Mouse (Mus musculus): ENCODE results near the gene Xpnpep3. TPM values are rescaled to one million over a fixed set of nuclear protein-coding genes. Genes with fewer than 3 reads are reported as not detected.
"Not testable (repeated sequence)": the region's sequence is repeated elsewhere in the genome, so short reads cannot be mapped to it uniquely, and the experiment has no call there.

Gene Xpnpep3
- polyA plus RNA-seq, 1 experiment from 2014 or later, result 9.6 TPM

DNA sequence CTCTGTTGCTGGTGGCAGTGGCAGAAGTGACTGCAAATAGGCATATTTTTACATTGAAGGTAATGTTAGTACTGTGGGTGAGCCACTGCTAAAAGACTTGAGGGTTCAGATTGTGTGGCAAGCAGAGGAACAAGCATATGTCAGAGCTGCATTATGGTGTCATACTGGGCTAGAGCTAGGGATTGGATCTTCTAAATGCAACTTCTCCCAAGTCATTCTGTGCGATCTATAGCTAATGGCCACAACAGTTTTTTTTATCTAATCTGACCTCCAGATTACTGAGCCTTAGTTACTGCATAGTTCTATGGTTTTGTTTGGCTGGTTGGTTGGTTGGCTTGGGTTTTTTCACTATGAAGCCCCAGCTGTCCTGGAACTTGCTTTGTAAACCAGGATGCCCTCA lies 8.3 kb downstream of the Xpnpep3 start, which contains the start of gene Dnajb7:
Gene Dnajb7, minus strand, starts transcription at position 101 of the 400 bp plus-strand sequence.
- Histone ChIP-seq H3K4me2 (no peak within 1 kb of the TSS), H3K4me3 (replicated peaks) (no peak within 1 kb of the TSS), H3K4me1 (no peaks in the 10 kb centered on the region), H3K36me3 (no peaks in the 10 kb centered on the region), H3K27me3 (replicated peaks) (no peaks in the 10 kb centered on the region), H3K27ac (no peak within 1 kb of the TSS), H3K9ac (no peak within 1 kb of the TSS), H3K9me3 (no peaks in the 10 kb centered on the region)
- no peak for ATAC-seq (ENCODE audit: insufficient read depth, low FRiP score, low read depth)
- 92% methylated on average over 1 of the region's 1 CpGs for WGBS

DNA sequence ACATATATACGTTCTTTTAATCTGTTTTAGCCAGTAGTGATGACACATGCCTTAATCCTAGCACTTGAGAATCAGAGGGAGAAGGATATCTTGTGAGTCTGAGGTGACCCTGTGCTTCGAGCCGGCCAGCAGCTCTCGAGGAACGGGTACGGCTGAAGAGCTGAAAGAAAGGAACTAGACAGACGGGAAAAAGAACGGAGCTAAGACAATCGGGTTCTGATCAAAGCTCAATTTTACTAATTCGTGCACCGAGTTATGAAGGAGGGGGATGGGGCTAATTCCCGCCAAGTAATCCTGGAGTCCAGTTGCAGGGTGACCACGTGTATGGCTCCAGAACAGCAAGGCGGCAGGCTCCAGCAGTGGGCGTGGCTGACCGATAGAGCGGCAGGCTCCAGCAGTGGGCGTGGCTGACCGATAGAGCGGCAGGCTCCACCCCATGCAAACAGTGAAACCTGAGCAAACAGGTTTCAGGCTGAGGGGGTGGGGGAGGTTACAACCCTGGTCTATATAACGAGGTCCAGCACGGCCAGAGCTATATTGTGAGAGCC lies 16.9 kb downstream of the Xpnpep3 start:
- not testable (repeated sequence) for H3K9me3 ChIP-seq; H3K4me1 ChIP-seq; H3K36me3 ChIP-seq; H3K27me3 ChIP-seq (replicated peaks); H3K27ac ChIP-seq; H3K9ac ChIP-seq
- Histone ChIP-seq H3K4me3 (replicated peaks) (peak overlapping the region; percentile 12), H3K4me2 (peak overlapping the region; percentile 45)
- ATAC-seq (ENCODE audit: insufficient read depth, low FRiP score, low read depth), result peak; percentile 95
- WGBS, result 3% methylated on average over 22 of the region's 22 CpGs

DNA sequence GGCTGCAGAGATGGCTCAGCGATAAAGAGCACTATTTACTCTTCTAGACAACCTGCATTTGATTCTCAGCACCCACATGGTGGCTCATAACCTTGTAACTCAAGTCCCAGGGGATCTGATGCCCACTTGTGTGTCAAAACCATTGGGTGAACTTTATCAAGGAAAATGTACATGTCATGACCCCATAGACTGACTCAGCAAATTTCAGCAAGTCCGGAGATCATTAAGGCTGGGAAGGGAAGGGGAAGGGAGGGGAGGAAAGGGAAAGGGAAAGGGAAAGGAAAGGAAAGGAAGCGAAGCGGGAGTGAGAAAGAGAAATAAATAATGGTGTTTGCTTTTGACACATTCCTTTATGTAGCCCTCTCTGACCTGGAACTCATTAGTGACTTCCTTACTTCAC lies 18.1 kb downstream of the Xpnpep3 start:
- 0 out of 2 replicates have a peak, but pooled peaks cover 2% of the 10 kb centered on the region for H3K36me3 ChIP-seq
- H3K9ac ChIP-seq, result no peak overlapping the region
- peaks cover 4% of the 10 kb centered on the region; the same call in 1 of the 2 replicates for H3K4me1 ChIP-seq
- no peak overlapping the region for H3K4me3 ChIP-seq (replicated peaks)
- H3K9me3 ChIP-seq, result no peaks in the 10 kb centered on the region
- H3K4me2 ChIP-seq, result no peak overlapping the region
- WGBS, result 75% methylated on average over 4 of the region's 4 CpGs
- H3K27ac ChIP-seq, result no peak overlapping the region
- ATAC-seq (ENCODE audit: insufficient read depth, low FRiP score, low read depth), result no peak
- H3K27me3 ChIP-seq (replicated peaks), result no peaks in the 10 kb centered on the region

DNA sequence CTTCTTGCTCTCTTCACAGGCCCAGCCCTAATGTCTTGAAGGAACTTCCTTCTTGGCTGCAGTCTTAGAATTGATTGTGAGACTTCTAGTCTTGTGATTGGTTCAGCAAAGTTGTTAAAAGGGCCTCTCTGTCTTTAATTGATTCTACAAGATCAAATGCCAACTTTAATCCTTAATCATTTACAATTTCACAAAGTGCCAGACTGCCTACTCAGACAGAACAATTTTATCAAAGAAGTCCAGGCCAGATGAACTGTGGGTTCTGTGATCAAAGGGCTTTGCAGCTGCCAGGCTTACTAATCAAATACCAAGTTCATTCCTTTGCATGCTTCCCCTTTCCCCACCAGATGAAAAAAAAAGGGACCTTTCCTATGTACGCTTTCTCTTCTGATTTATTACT lies 21.5 kb downstream of the Xpnpep3 start:
- no peaks in the 10 kb centered on the region for H3K27me3 ChIP-seq (replicated peaks)
- no peak overlapping the region; the same call in 1 of the 2 replicates for H3K4me2 ChIP-seq
- H3K27ac ChIP-seq, result peak overlapping the region; percentile 81
- H3K9ac ChIP-seq, result no peak overlapping the region
- no peak for ATAC-seq (ENCODE audit: insufficient read depth, low FRiP score, low read depth)
- H3K36me3 ChIP-seq, result no peaks in the 10 kb centered on the region
- H3K9me3 ChIP-seq, result no peaks in the 10 kb centered on the region
- WGBS, result 17% methylated on average over 1 of the region's 1 CpGs
- H3K4me3 ChIP-seq (replicated peaks), result no peak overlapping the region
- H3K4me1 ChIP-seq, result peaks cover 4% of the 10 kb centered on the region; the same call in 1 of the 2 replicates

DNA sequence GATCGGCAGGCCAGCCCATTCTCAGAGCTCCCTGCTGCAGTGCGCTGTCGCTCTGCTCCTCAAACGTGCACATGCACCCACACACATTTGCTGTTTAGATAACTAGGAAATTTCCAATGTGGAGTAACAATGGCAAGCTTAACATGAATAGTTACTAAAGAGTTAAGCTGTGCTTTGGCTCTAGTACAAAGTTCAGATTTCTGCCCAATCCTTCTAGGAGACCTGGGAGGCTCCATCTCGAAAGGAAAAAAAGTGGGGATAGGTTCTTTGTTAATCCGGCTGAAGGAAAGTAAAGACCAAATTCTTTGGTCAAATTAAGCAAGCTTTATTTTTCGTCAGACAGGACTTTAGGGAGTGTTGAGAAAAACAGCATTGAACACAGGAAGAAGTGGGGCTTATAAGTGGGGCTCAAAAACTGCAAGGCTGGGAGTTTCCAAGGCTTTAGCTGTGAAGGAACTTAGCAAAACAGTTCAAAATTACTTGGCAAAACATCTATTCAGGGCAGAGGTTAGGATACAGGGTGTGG lies 22.3 kb downstream of the Xpnpep3 start:
- Histone ChIP-seq H3K9me3 (no peaks in the 10 kb centered on the region), H3K4me2 (peak overlapping the region; percentile 40), H3K27ac (peak overlapping the region; percentile 81), H3K27me3 (replicated peaks) (no peaks in the 10 kb centered on the region), H3K9ac (no peak overlapping the region), H3K4me3 (replicated peaks) (no peak overlapping the region), H3K36me3 (no peaks in the 10 kb centered on the region), H3K4me1 (peaks cover 4% of the 10 kb centered on the region; the same call in 1 of the 2 replicates)
- 50% methylated on average over 7 of the region's 7 CpGs for WGBS
- no peak for ATAC-seq (ENCODE audit: insufficient read depth, low FRiP score, low read depth)

DNA sequence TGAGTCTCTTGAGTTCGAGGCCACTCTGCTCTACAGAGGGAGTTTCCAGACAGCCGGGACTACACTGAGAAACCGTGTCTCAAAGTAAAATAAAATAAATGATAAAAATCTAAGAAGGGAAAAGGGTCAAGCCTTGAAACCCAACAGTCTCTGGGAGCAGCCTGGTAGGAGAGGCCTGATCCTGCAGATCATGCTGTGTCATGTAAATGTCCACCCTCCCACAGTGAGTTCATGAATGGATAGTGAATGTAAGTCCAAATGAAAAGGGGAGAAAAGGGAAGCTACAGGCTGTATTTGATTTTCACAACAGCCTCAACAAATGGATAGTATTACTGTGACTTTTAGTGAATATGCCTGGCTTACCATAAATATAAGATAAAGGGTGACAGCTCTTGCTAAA lies 25.4 kb downstream of the Xpnpep3 start:
- H3K9ac ChIP-seq, result no peak overlapping the region
- H3K9me3 ChIP-seq, result no peaks in the 10 kb centered on the region
- no peak overlapping the region for H3K27ac ChIP-seq
- no peaks in the 10 kb centered on the region for H3K27me3 ChIP-seq (replicated peaks)
- ATAC-seq (ENCODE audit: insufficient read depth, low FRiP score, low read depth), result no peak
- no peaks in the 10 kb centered on the region for H3K36me3 ChIP-seq
- no peak overlapping the region for H3K4me3 ChIP-seq (replicated peaks)
- no peak overlapping the region for H3K4me2 ChIP-seq
- peaks cover 4% of the 10 kb centered on the region; the same call in 1 of the 2 replicates for H3K4me1 ChIP-seq
- 87% methylated on average over 3 of the region's 3 CpGs for WGBS

DNA sequence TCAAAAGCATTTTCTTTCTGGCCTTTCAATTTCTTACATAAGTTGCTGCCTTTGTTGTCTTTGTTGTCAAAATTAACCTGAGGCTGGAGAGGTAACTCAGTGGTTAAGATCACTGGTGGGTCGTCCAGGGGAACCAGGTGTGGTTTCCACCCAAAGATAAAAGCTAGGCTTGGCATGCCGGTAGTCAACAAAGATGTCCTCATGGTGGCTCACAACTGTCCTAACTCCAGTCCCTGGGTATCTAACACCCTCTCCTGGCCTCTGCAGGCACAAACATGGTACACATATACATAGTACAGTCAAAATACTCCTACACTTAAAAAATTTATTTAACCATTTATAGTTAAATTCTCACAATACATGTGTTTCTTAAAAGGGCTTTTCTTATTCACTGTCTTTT lies 28.0 kb downstream of the Xpnpep3 start:
- 70% methylated on average over 2 of the region's 2 CpGs for WGBS
- Histone ChIP-seq H3K4me1 (no peaks in the 10 kb centered on the region), H3K36me3 (peaks cover 12% of the 10 kb centered on the region; the same call in 1 of the 2 replicates), H3K9ac (no peak overlapping the region), H3K9me3 (no peaks in the 10 kb centered on the region), H3K27ac (no peak overlapping the region), H3K4me3 (replicated peaks) (no peak overlapping the region), H3K4me2 (no peak overlapping the region), H3K27me3 (replicated peaks) (no peaks in the 10 kb centered on the region)
- ATAC-seq (ENCODE audit: insufficient read depth, low FRiP score, low read depth), result no peak

DNA sequence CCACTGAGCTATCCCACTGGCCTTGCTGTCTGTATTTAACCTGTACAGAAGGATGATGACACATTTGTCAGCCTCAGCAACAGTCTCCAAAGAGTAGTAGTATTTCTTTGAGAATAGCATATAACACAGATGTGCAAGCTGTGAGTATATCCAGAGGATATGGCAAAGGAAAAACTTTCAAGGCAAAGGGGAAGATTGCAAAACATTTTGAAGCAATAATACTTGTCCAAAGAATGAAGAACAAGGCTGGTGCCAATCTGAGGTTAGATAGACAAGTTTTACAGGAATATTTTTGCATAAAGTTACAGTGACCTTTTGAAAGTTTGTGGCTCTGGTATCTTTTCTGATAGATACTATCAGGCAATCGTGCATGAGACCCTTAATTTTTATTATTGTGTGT lies 31.3 kb downstream of the Xpnpep3 start:
- no peaks in the 10 kb centered on the region for H3K9me3 ChIP-seq
- WGBS, result 79% methylated on average over 1 of the region's 1 CpGs
- no peak overlapping the region for H3K9ac ChIP-seq
- H3K27ac ChIP-seq, result no peak overlapping the region
- no peak overlapping the region for H3K4me2 ChIP-seq
- H3K4me3 ChIP-seq (replicated peaks), result no peak overlapping the region
- H3K4me1 ChIP-seq, result no peaks in the 10 kb centered on the region
- no peaks in the 10 kb centered on the region for H3K27me3 ChIP-seq (replicated peaks)
- no peak for ATAC-seq (ENCODE audit: insufficient read depth, low FRiP score, low read depth)
- H3K36me3 ChIP-seq, result peaks cover 12% of the 10 kb centered on the region; the same call in 1 of the 2 replicates

DNA sequence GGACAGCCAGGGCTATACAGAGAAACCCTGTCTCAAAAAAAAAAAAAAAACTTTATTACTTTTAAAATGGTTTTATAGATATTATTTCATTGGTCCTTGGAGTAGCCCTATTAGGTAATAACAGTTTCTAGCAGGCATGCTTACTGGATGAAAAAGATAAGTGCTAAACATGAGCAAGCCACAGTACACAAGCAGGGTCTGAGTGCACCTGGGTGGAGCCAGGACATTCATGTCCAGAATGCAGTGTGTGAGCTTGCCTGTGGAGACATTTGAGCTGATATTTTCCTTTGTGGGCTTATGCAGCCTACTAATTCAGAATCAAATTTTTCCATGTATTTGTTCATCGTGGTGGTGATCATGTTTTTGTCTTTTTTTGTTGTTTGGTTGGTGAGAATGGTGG lies 38.4 kb downstream of the Xpnpep3 start:
- Histone ChIP-seq H3K27me3 (replicated peaks) (no peaks in the 10 kb centered on the region), H3K27ac (no peak overlapping the region), H3K4me3 (replicated peaks) (no peak overlapping the region), H3K9me3 (no peaks in the 10 kb centered on the region), H3K4me2 (no peak overlapping the region), H3K36me3 (no peaks in the 10 kb centered on the region), H3K4me1 (no peaks in the 10 kb centered on the region), H3K9ac (no peak overlapping the region)
- WGBS, result 96% methylated on average over 1 of the region's 1 CpGs
- no peak for ATAC-seq (ENCODE audit: insufficient read depth, low FRiP score, low read depth)

DNA sequence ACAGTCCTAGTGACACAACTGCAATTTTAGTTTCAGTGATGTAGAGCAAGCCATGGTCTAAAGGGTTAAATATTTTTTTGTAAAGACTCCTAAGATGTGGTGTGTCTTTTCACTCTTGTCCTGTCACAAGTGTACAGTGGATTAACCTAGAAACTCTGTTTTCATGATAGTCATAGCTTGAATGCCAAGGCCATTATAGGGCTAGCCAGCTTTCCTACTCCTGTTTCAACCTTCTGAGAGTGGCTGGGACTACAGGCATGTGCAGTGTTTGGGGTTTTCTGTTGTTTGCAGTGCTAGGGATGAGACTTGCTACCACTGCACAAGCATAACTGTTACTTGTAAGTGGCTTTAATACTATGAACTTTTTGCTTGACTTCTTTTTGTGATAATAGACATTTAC lies 39.3 kb downstream of the Xpnpep3 start:
- no peak overlapping the region for H3K9ac ChIP-seq
- no peaks in the 10 kb centered on the region for H3K4me1 ChIP-seq
- no peak overlapping the region for H3K4me3 ChIP-seq (replicated peaks)
- no peak for ATAC-seq (ENCODE audit: insufficient read depth, low FRiP score, low read depth)
- H3K27me3 ChIP-seq (replicated peaks), result no peaks in the 10 kb centered on the region
- no peaks in the 10 kb centered on the region; the same call in 1 of the 2 replicates for H3K36me3 ChIP-seq
- H3K9me3 ChIP-seq, result no peaks in the 10 kb centered on the region
- no peak overlapping the region for H3K4me2 ChIP-seq
- H3K27ac ChIP-seq, result no peak overlapping the region

DNA sequence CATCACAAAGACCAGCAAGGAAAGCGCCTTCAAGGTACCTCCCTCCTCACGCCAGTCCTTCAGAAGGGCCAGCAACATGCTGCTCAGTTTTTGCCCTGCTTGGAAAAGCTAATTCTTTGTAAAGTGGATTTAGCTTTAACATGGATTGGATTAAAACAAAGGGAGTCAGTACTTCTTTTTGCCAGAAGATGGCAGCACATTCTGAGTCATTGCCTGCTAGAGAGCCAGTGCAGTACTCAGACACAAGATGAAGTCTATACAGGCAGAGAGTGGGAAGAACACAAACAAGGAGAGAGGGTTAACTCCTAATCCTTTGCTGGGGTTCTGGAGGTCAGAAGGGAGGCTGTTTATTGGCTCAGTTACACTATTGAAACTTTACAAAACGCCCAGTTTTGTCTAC lies 48.5 kb downstream of the Xpnpep3 start:
- Histone ChIP-seq H3K27me3 (replicated peaks) (no peaks in the 10 kb centered on the region), H3K27ac (no peak overlapping the region), H3K4me2 (no peak overlapping the region), H3K4me3 (replicated peaks) (no peak overlapping the region), H3K36me3 (peaks cover 7% of the 10 kb centered on the region; the same call in 1 of the 2 replicates), H3K4me1 (no peaks in the 10 kb centered on the region), H3K9me3 (no peaks in the 10 kb centered on the region), H3K9ac (no peak overlapping the region)
- no peak for ATAC-seq (ENCODE audit: insufficient read depth, low FRiP score, low read depth)
- 37% methylated on average over 3 of the region's 3 CpGs for WGBS

DNA sequence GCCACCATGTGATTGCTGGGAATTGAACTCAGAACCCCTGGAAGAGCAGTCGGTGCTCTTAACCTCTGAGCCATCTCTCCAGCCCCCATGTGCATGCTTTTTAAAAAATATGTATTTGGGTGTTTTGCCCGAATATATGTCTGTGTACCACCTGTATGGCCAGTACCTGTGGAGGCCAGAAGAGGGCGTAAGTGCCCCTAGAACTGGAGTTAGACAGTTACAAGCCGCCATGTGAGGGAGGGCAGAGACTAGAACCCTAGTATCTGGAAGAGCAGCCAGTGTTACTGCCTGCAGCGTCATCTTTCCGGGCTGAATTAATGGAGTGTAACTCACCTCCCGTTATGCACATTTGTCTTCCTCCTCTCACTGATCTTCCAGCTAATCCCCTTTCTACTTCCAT lies 61.6 kb downstream of the Xpnpep3 start:
- 84% methylated on average over 7 of the region's 7 CpGs for WGBS
- Histone ChIP-seq H3K27ac (no peak overlapping the region), H3K4me2 (no peak overlapping the region), H3K4me3 (replicated peaks) (no peak overlapping the region), H3K4me1 (peaks cover 7% of the 10 kb centered on the region; the same call in 1 of the 2 replicates), H3K9ac (no peak overlapping the region), H3K9me3 (no peaks in the 10 kb centered on the region), H3K36me3 (no peaks in the 10 kb centered on the region), H3K27me3 (replicated peaks) (no peaks in the 10 kb centered on the region)
- ATAC-seq (ENCODE audit: insufficient read depth, low FRiP score, low read depth), result no peak
